Mouse (Mus musculus): ENCODE measurements around the gene Syne1.

- no peak for TF ChIP-seq POLR2A (IDR thresholded peaks at IDR 0.05; ENCODE audit: insufficient read depth, low read depth, low read length)
- peak; percentile 55 for TF ChIP-seq CTCF (IDR thresholded peaks at IDR 0.05)
- no peak for TF ChIP-seq EP300 (IDR thresholded peaks at IDR 0.05; ENCODE audit: insufficient read depth, low read depth, low read length)
These were observed 380.9 kb downstream of the Syne1 start for GRCm38 (mm10) chr10:5170425-5170824.
